ENCODE assay signal across 8 mouse cellular contexts in the genomic region with DNA sequence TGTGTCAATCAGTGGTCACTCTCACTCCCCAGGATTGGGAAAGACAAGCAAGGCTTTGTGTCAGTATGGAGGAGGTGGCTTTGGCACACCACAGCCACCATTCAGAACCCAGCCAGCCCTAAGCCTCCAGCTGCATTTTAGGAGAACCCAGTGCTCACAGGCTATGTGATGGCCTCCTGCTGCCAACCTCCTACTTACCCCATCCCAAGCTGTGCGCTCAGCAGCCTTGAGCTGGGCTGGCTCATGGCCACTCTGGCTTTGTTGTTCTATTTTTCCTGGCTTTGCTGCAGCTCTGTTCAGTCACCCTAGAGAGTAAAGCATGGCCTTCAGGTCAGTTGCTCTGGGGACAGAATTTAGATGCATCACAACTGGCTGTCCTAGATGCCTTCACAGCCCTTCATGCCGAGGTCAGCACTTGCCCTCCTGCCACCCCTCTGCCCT. TPM values are rescaled to one million over a fixed set of nuclear protein-coding genes. Genes with fewer than 3 reads are reported as not detected.
A peak's percentile ranks its signal among the peaks of the same experiment; 100 is the strongest.
DNase-seq lines count a peak whose midpoint lies in the region; ATAC-seq lines count a peak whose summit lies in the region.
"Had no signal": no experiment of that assay in that cellular context is flagged by ENCODE, and none has a peak within 500 bp of the region (broad histone marks: within the 10 kb centered on the region; RNA-seq: fewer than 3 reads in every experiment).

No protein-coding gene starts in this region.

- peak; percentile 90 for DNase-seq in brain, adult 2 months (ENCODE audit: low read depth, low spot score)
- peak; percentile 21 to 27 for DNase-seq in heart, postnatal 10 days
- peak; percentile 47 for DNase-seq in kidney, postnatal 10 days
- DNase-seq in layer of hippocampus, postnatal 36 days = peak; percentile 67 to 74
- DNase-seq in lung, postnatal 10 days = peak; percentile 27
- peak; percentile 78 to 87 for DNase-seq in right cerebral cortex, postnatal 10 days (ENCODE audit: low spot score in 2 of 2)

- peak; percentile 82 for ATAC-seq in frontal cortex, adult (ENCODE audit: low TSS enrichment)

- intact Hi-C loops in heart, postnatal 10 days (cut with DNase I) = loop anchor here (10.0 kb wide), 2 partner anchors 252 to 442 kb away; no protein-coding TSS in a partner anchor

RNA-seq across cellular contexts. Expression of a gene that starts 2.2 kb away (rescaled TPM):
- 1 to 10 TPM in 1 of 2 experiments, under 1 TPM in 1; 0.98 to 1.1 TPM for total RNA-seq in heart, postnatal 10 days (2021)
- 1 to 10 TPM; 6.9 to 8.0 TPM for total RNA-seq in layer of hippocampus, postnatal 36 days (2021)

RNA-seq across cellular contexts. Expression of a gene that starts 4.7 kb away (rescaled TPM):
- 10 to 100 TPM; 12.2 to 13.4 TPM for total RNA-seq in heart, postnatal 10 days (2021)
- 10 to 100 TPM; 77.8 to 88.5 TPM for total RNA-seq in layer of hippocampus, postnatal 36 days (2021)

RNA-seq across cellular contexts. Expression of a gene that starts 8.6 kb away (rescaled TPM):
- total RNA-seq in heart, postnatal 10 days (2021) = 1 to 10 TPM; 1.4 to 2.1 TPM
- total RNA-seq in layer of hippocampus, postnatal 36 days (2021) = 10 to 100 TPM; 29.1 to 32.0 TPM

RNA-seq across cellular contexts. Expression of a gene that starts 38.0 kb away (rescaled TPM):
- not detected for total RNA-seq in heart, postnatal 10 days (2021)
- 1 to 10 TPM; 2.4 to 2.8 TPM for total RNA-seq in layer of hippocampus, postnatal 36 days (2021)
- total RNA-seq: megakaryocyte, adult 5-6 weeks had no signal

RNA-seq across cellular contexts. Expression of a gene that starts 54.5 kb away (rescaled TPM):
- 10 to 100 TPM; 56.9 to 64.3 TPM for total RNA-seq in heart, postnatal 10 days (2021)
- 100 to 1,000 TPM in 1 of 2 experiments, 10 to 100 TPM in 1; 87.0 to 106 TPM for total RNA-seq in layer of hippocampus, postnatal 36 days (2021)

Comparison
In these comparisons a context has a peak if more than half of its experiments do, and no peak if none do; other contexts are left out.
1. Peak in every context shown above with its lines: DNase-seq and ATAC-seq.
2. DNase-seq: peak in every context shown above with its lines; median percentile 90 in brain, adult 2 months; 82 in right cerebral cortex, postnatal 10 days; 70 in layer of hippocampus, postnatal 36 days; 47 in kidney, postnatal 10 days; 27 in lung, postnatal 10 days; 24 in heart, postnatal 10 days.
3. RNA of a gene that starts 4.7 kb away (total RNA-seq): 77.8 to 88.5 TPM in layer of hippocampus, postnatal 36 days; 12.2 to 13.4 TPM in heart, postnatal 10 days; every median in the first group is over 4 times any median in the second.
4. RNA of a gene that starts 8.6 kb away (total RNA-seq): 29.1 to 32.0 TPM in layer of hippocampus, postnatal 36 days; 1.4 to 2.1 TPM in heart, postnatal 10 days; every median in the first group is over 4 times any median in the second.